ENCODE assay signal across 9 mouse cellular contexts in the genomic region with DNA sequence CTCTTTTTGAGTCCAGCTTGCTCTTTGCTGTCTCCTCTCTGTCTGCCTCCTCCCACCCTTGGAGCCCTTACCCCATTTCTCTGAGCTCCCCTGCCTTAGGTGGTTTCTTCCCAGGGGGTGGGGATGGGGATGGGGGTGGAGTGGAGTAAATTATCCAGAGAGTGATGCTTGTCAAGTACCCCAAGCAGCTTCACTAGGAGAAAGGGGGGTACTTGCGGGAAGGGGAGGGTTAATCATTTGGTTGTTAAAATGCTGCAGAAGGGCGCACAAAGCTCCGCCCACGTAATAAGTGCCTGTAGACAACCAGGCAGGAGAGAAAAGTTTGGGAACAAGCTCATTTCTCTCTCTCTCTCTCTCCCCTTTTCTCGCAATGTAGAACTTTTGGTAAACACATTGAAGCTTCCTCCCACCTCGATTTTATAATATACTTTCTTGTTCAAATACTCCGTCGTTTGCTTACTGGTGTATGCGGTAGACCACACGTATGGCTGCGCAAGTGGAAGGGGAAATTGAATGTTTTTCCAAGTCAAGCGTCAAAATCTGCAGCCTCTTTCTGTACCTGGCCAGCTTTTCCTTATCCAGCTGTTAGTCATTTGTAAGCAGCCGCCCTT.
DNase-seq lines count a peak whose midpoint lies in the region; ATAC-seq lines count a peak whose summit lies in the region.
"Had no signal": no experiment of that assay in that cellular context is flagged by ENCODE, and none has a peak within 500 bp of the region (broad histone marks: within the 10 kb centered on the region; RNA-seq: fewer than 3 reads in every experiment).

No protein-coding gene starts in this region.

- no peak overlapping the region for H3K9ac ChIP-seq in heart, embryonic 15.5 days
- H3K9ac ChIP-seq in hindbrain, embryonic 13.5 days: peak overlapping the region; percentile 68
- peak overlapping the region; percentile 55 for H3K9ac ChIP-seq in midbrain, embryonic 14.5 days (replicated peaks; ENCODE audit: low read length)

- no peak for DNase-seq in heart, postnatal 4 days
- DNase-seq in embryo, embryonic 10 days (ENCODE audit: low spot score): peak; percentile 7
- DNase-seq in midbrain, embryonic 14.5 days: peak; percentile 51
- no peak for DNase-seq in thymus, postnatal 25 days
- no peak for DNase-seq in lung, adult 18-20 months
- no peak for DNase-seq in frontal cortex, postnatal 10 days (ENCODE audit: low spot score in 2 of 2)

- no peaks in the 10 kb centered on the region for H3K9me3 ChIP-seq in heart, embryonic 15.5 days (replicated peaks)
- no peaks in the 10 kb centered on the region for H3K9me3 ChIP-seq in hindbrain, embryonic 13.5 days
- H3K9me3 ChIP-seq in midbrain, embryonic 14.5 days (ENCODE audit: control insufficient read depth, low read length): no peaks in the 10 kb centered on the region

- H3K4me3 ChIP-seq in heart, embryonic 15.5 days: peak overlapping the region; percentile 37
- H3K4me3 ChIP-seq in hindbrain, embryonic 13.5 days: peak overlapping the region; percentile 49
- peak overlapping the region; percentile 45 for H3K4me3 ChIP-seq in midbrain, embryonic 14.5 days (replicated peaks; ENCODE audit: low read depth, low read length)
- H3K4me3 ChIP-seq: erythroblast, embryonic 14.5 days had no signal

- peaks cover 2% of the 10 kb centered on the region for H3K27me3 ChIP-seq in heart, embryonic 15.5 days
- H3K27me3 ChIP-seq in hindbrain, embryonic 13.5 days: 0 out of 2 replicates have a peak, but pooled peaks cover 3% of the 10 kb centered on the region
- H3K27me3 ChIP-seq in midbrain, embryonic 14.5 days (ENCODE audit: control insufficient read depth, insufficient read depth, low read length): no peaks in the 10 kb centered on the region

- H3K36me3 ChIP-seq in heart, embryonic 15.5 days: no peaks in the 10 kb centered on the region
- no peaks in the 10 kb centered on the region for H3K36me3 ChIP-seq in hindbrain, embryonic 13.5 days
- no peaks in the 10 kb centered on the region for H3K36me3 ChIP-seq in midbrain, embryonic 14.5 days (ENCODE audit: control insufficient read depth, insufficient read depth, low read length)

- H3K27ac ChIP-seq in heart, embryonic 15.5 days: no peak overlapping the region
- peak overlapping the region; percentile 80 for H3K27ac ChIP-seq in hindbrain, embryonic 13.5 days
- H3K27ac ChIP-seq in midbrain, embryonic 14.5 days (replicated peaks; ENCODE audit: low read depth, low read length): peak overlapping the region; percentile 65

- H3K4me1 ChIP-seq in heart, embryonic 15.5 days (replicated peaks): peaks cover 6% of the 10 kb centered on the region; the same call in 1 of the 2 replicates
- peaks cover 13% of the 10 kb centered on the region; the same call in 1 of the 2 replicates for H3K4me1 ChIP-seq in hindbrain, embryonic 13.5 days (replicated peaks)
- no peaks in the 10 kb centered on the region for H3K4me1 ChIP-seq in midbrain, embryonic 14.5 days (ENCODE audit: control insufficient read depth, insufficient read depth, low read length)

- no peak for ATAC-seq in heart, embryonic 15.5 days (replicated peaks; ENCODE audit: insufficient number of reproducible peaks, insufficient read depth, low FRiP score, low read depth)
- peak; percentile 49 for ATAC-seq in hindbrain, embryonic 13.5 days (ENCODE audit: low FRiP score)
- peak; percentile 53; the same call in 1 of the 2 replicates for ATAC-seq in midbrain, embryonic 14.5 days (ENCODE audit: low FRiP score, low TSS enrichment)

- WGBS in heart, embryonic 15.5 days: 3% methylated on average over 13 of the region's 13 CpGs
- under 1% methylated on average over 13 of the region's 13 CpGs for WGBS in hindbrain, embryonic 13.5 days
- WGBS in midbrain, embryonic 14.5 days: 2% methylated on average over 13 of the region's 13 CpGs

- peak overlapping the region; percentile 67 for H3K4me2 ChIP-seq in heart, embryonic 15.5 days
- H3K4me2 ChIP-seq in hindbrain, embryonic 13.5 days: peak overlapping the region; percentile 80
- H3K4me2 ChIP-seq in midbrain, embryonic 14.5 days (ENCODE audit: low read length): peak overlapping the region; percentile 81

Comparison
In these comparisons a context has a peak if more than half of its experiments do, and no peak if none do; other contexts are left out.
1. DNase-seq: peak in embryo, embryonic 10 days (single experiment) and midbrain, embryonic 14.5 days (single experiment); none in heart, postnatal 4 days (single experiment), thymus, postnatal 25 days (single experiment), lung, adult 18-20 months (0 of 2) and frontal cortex, postnatal 10 days (0 of 2).
2. Peak in every context shown above with its lines, with median percentiles within 50 percentile points of each other: H3K4me2 ChIP-seq and H3K4me3 ChIP-seq.